Mouse (Mus musculus): ENCODE data around the gene Zbtb16. TPM values are rescaled to one million over a fixed set of nuclear protein-coding genes. Genes with fewer than 3 reads are reported as not detected.

Zbtb16 gene
- 7.5 and 14.1 TPM in 2 replicates for polyA plus RNA-seq (2012)

GRCm38 (mm10) chr9:48835631-48836565, at the start of gene Zbtb16:
Gene Zbtb16 (minus strand): TSS chr9:48836222.

GRCm38 (mm10) chr9:48604939-48605598, 231.0 kb downstream of the Zbtb16 start, which contains the start of gene Nnmt:
Gene Nnmt (minus strand): TSS chr9:48605153.

Other genes starting within 250 kb of the Zbtb16 start
- 0.14 TPM in 1 of 2 replicates, not detected in the other for gene Nnmt, start 231.1 kb downstream of the Zbtb16 start, polyA plus RNA-seq (2012)
- not detected in 2 replicates for gene Htr3a, start 74.9 kb upstream of the Zbtb16 start, polyA plus RNA-seq (2012)
- gene Htr3b, start 128.8 kb upstream of the Zbtb16 start, polyA plus RNA-seq (2012), result not detected in 2 replicates
- gene Usp28, start 149.2 kb upstream of the Zbtb16 start, polyA plus RNA-seq (2012), result 8.6 and 11.6 TPM in 2 replicates
- 4.3 and 6.0 TPM in 2 replicates for gene Zw10, start 219.4 kb upstream of the Zbtb16 start, polyA plus RNA-seq (2012)
- not detected in 2 replicates for gene Tmprss5, start 245.0 kb upstream of the Zbtb16 start, polyA plus RNA-seq (2012)